Mouse (Mus musculus): ENCODE data around the gene Gm21885.

DNA sequence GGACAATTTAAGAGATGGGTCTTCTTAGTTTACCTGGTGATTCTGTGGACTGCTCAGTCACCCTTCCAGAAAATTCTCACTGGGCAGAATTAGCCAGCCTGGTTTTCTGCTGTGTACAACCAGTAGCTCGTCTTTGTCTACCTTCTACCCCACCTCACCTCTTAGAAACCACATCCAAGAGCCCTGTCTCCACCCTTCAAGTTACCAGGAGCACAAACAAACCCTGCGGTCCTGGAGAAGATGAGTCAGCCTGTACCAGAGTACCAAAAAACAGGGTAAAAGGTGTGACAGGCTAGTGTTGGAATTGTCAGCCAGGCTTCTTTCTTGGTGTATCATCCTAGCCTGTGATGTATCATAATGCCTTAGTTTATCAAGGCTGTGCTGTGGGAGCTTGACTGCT, 6.0 kb upstream of the Gm21885 start:
- TF ChIP-seq CTCF (IDR thresholded peaks at IDR 0.05; ENCODE audit: low read depth): no peak
- no peak for TF ChIP-seq EP300 (IDR thresholded peaks at IDR 0.05; ENCODE audit: low read depth)
